Mouse (Mus musculus) urinary bladder, postnatal 14 days (tissue): ENCODE measurements at regions not wholly inside any gene's neighbourhood (a gene's known extent, or its start where the extent isn't known, plus 50 kb on each side); places are given as distances from the start of the nearest gene placed in this dataset.

ENCODE experiments used
- DNase-seq: peaks from one replicate; pipeline ENCODE4 v3.0.0; 2021; ENCODE audit warnings: low spot score

GRCm38 (mm10) chr2:68799993-68800740, 61.1 kb upstream of the Cers6 start:
- no peak for DNase-seq

GRCm38 (mm10) chr2:68804117-68804516, 57.1 kb upstream of the Cers6 start:
- no peak for DNase-seq

GRCm38 (mm10) chr2:68805866-68806265, 55.4 kb upstream of the Cers6 start:
- DNase-seq: peak; percentile 41

- no peak for DNase-seq
Measured at GRCm38 (mm10) chr2:68806311-68806895, 54.8 kb upstream of the Cers6 start.
